Mouse (Mus musculus) MEL (cell line): Measurements from ENCODE around the gene Prok1.

Experiments used
- POLR2AphosphoS2 ChIP-seq: IDR thresholded peaks from 2 replicates; pipeline ENCODE4 v1.6.1; 2011; ENCODE audit warnings: low read length, improper control_type of control experiment
- SMC3 ChIP-seq: IDR thresholded peaks from 2 replicates; pipeline ENCODE4 v1.6.1; 2011; ENCODE audit warnings: low read depth, low read length, improper control_type of control experiment

GRCm38 (mm10) chr3:107257924-107258323 lies 18.4 kb upstream of the Prok1 start:
- TF ChIP-seq POLR2AphosphoS2 (no peak), SMC3 (no peak)
